Mouse (Mus musculus): Measurements from ENCODE around the gene Fignl2. TPM values are rescaled to one million over a fixed set of nuclear protein-coding genes. Genes with fewer than 3 reads are reported as not detected.

The Fignl2 gene
- total and polyA plus RNA-seq, 2 experiments = 1.8 to 6.4 TPM

DNA sequence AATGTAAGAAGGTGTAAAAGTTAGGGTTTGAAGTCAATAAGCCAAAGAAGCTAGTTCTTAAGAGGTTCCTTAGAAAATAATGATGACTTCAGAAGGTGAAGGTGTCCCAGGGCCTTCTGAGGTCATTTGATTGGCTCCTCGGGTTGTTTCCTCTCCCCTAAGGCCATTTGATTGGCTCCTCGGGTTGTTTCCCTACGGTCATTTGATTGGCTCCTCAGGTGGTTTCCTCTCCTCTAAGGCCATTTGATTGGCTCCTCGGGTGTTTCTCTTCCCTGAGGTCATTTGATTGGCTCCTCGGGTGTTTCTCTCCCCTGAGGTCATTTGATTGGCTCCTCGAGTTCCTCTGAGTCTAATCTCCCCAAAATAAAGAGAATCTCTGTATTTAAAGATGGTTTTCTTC is 67.0 kb downstream of the Fignl2 start:
- no peaks in the 10 kb centered on the region for H3K4me1 ChIP-seq (ENCODE audit: control insufficient read depth, insufficient read depth, low read length)
- H3K27me3 ChIP-seq (ENCODE audit: control insufficient read depth, insufficient read depth, low read length) = no peaks in the 10 kb centered on the region
- no peak overlapping the region for H3K4me3 ChIP-seq (ENCODE audit: insufficient read depth, low read depth, low read length)
- no peaks in the 10 kb centered on the region for H3K79me2 ChIP-seq (ENCODE audit: control insufficient read depth, insufficient read depth, low read length)
- TF ChIP-seq CTCF (IDR thresholded peaks at IDR 0.05; ENCODE audit: low read depth, low read length) (no peak), POLR2A (IDR thresholded peaks at IDR 0.05; ENCODE audit: extremely low read depth, insufficient read depth, low read length) (no peak)
- no peaks in the 10 kb centered on the region for H3K36me3 ChIP-seq (ENCODE audit: control insufficient read depth, insufficient read depth, low read length)
- no peak overlapping the region for H3K9ac ChIP-seq (ENCODE audit: low read depth, low read length)
- H3K27ac ChIP-seq (replicated peaks; ENCODE audit: insufficient read depth, low read depth, low read length) = no peak overlapping the region
- 78% methylated on average over 6 of the region's 6 CpGs for WGBS
- DNase-seq (ENCODE audit: extremely low read depth, low read depth, low spot score) = no peak

- no peak for TF ChIP-seq POLR2A (IDR thresholded peaks at IDR 0.05; ENCODE audit: extremely low read depth, insufficient read depth, low read length)
- TF ChIP-seq CTCF (IDR thresholded peaks at IDR 0.05; ENCODE audit: low read depth, low read length) = no peak
- Histone ChIP-seq H3K79me2 (ENCODE audit: control insufficient read depth, insufficient read depth, low read length) (no peaks in the 10 kb centered on the region), H3K4me3 (ENCODE audit: insufficient read depth, low read depth, low read length) (no peak overlapping the region), H3K4me1 (ENCODE audit: control insufficient read depth, insufficient read depth, low read length) (no peaks in the 10 kb centered on the region), H3K9ac (ENCODE audit: low read depth, low read length) (no peak overlapping the region), H3K27me3 (ENCODE audit: control insufficient read depth, insufficient read depth, low read length) (0 out of 2 replicates have a peak, but pooled peaks cover 2% of the 10 kb centered on the region), H3K27ac (replicated peaks; ENCODE audit: insufficient read depth, low read depth, low read length) (no peak overlapping the region), H3K36me3 (ENCODE audit: control insufficient read depth, insufficient read depth, low read length) (no peaks in the 10 kb centered on the region)
- WGBS = 81% methylated on average over 14 of the region's 14 CpGs
- DNase-seq (ENCODE audit: extremely low read depth, low read depth, low spot score) = no peak
These were observed 69.9 kb downstream of the Fignl2 start for GRCm38 (mm10) chr15:101008386-101009010.

GRCm38 (mm10) chr15:101007236-101007635 is 71.1 kb downstream of the Fignl2 start:
- Histone ChIP-seq H3K36me3 (ENCODE audit: control insufficient read depth, insufficient read depth, low read length) (no peaks in the 10 kb centered on the region), H3K27ac (replicated peaks; ENCODE audit: insufficient read depth, low read depth, low read length) (no peak overlapping the region), H3K9ac (ENCODE audit: low read depth, low read length) (no peak overlapping the region), H3K27me3 (ENCODE audit: control insufficient read depth, insufficient read depth, low read length) (0 out of 2 replicates have a peak, but pooled peaks cover 2% of the 10 kb centered on the region), H3K79me2 (ENCODE audit: control insufficient read depth, insufficient read depth, low read length) (no peaks in the 10 kb centered on the region), H3K4me1 (ENCODE audit: control insufficient read depth, insufficient read depth, low read length) (no peaks in the 10 kb centered on the region), H3K4me3 (ENCODE audit: insufficient read depth, low read depth, low read length) (no peak overlapping the region)
- DNase-seq (ENCODE audit: extremely low read depth, low read depth, low spot score) = no peak
- WGBS = 80% methylated on average over 7 of the region's 7 CpGs
- no peak for TF ChIP-seq POLR2A (IDR thresholded peaks at IDR 0.05; ENCODE audit: extremely low read depth, insufficient read depth, low read length)
- TF ChIP-seq CTCF (IDR thresholded peaks at IDR 0.05; ENCODE audit: low read depth, low read length) = no peak

DNA sequence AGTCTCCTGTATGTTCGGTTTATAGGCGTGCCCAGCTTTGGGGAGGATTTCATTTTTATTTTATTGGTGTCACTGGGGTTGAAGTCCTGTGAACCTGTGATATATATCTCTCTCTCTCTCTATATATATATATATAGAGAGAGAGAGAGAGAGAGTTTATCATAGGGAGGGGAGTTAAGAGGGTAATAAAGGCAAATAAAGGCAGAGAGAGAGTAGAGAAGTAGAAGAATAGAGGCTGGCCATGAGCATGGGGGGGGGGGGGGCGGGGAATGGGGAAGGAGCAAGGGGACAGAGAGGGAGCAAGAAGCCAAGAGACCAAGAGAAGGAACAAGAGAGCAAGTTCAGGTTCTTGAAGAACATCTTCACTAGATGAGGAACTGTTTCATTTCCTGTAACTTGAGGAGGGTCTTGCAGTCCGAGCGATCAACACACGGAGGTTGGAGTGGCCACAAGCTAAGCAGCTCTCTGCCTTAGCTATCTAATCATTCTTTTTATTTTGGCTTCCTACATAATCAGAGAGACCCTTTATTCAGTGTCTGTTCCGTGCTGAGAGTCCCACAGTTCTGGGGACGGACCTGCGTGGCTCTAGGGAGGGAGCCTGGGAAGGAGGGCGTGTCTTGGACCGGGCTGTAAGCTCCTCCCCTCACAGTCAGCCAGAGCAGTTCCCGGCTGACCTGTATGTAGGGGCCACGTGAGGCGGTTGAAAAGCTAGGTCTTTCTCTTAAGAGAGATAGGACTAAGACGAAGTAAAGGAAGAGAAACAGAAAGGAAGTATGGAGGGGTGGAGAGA is 71.9 kb downstream of the Fignl2 start:
- Histone ChIP-seq H3K4me1 (ENCODE audit: control insufficient read depth, insufficient read depth, low read length) (no peaks in the 10 kb centered on the region), H3K27me3 (ENCODE audit: control insufficient read depth, insufficient read depth, low read length) (0 out of 2 replicates have a peak, but pooled peaks cover 2% of the 10 kb centered on the region), H3K9ac (ENCODE audit: low read depth, low read length) (no peak overlapping the region), H3K79me2 (ENCODE audit: control insufficient read depth, insufficient read depth, low read length) (no peaks in the 10 kb centered on the region), H3K27ac (replicated peaks; ENCODE audit: insufficient read depth, low read depth, low read length) (no peak overlapping the region), H3K4me3 (ENCODE audit: insufficient read depth, low read depth, low read length) (peak overlapping the region; percentile 19), H3K36me3 (ENCODE audit: control insufficient read depth, insufficient read depth, low read length) (no peaks in the 10 kb centered on the region)
- no peak for TF ChIP-seq POLR2A (IDR thresholded peaks at IDR 0.05; ENCODE audit: extremely low read depth, insufficient read depth, low read length)
- TF ChIP-seq CTCF (IDR thresholded peaks at IDR 0.05; ENCODE audit: low read depth, low read length) = no peak
- peak; percentile 53 for DNase-seq (ENCODE audit: extremely low read depth, low read depth, low spot score)
- 13% methylated on average over 14 of the region's 15 CpGs for WGBS

- no peak overlapping the region for H3K9ac ChIP-seq (ENCODE audit: low read depth, low read length)
- no peak for DNase-seq (ENCODE audit: extremely low read depth, low read depth, low spot score)
- H3K27me3 ChIP-seq (ENCODE audit: control insufficient read depth, insufficient read depth, low read length) = 0 out of 2 replicates have a peak, but pooled peaks cover 2% of the 10 kb centered on the region
- H3K4me1 ChIP-seq (ENCODE audit: control insufficient read depth, insufficient read depth, low read length) = no peaks in the 10 kb centered on the region
- 76% methylated on average over 8 of the region's 8 CpGs for WGBS
- no peak overlapping the region for H3K27ac ChIP-seq (replicated peaks; ENCODE audit: insufficient read depth, low read depth, low read length)
- H3K4me3 ChIP-seq (ENCODE audit: insufficient read depth, low read depth, low read length) = no peak overlapping the region
- H3K79me2 ChIP-seq (ENCODE audit: control insufficient read depth, insufficient read depth, low read length) = no peaks in the 10 kb centered on the region
- H3K36me3 ChIP-seq (ENCODE audit: control insufficient read depth, insufficient read depth, low read length) = no peaks in the 10 kb centered on the region
- no peak for TF ChIP-seq POLR2A (IDR thresholded peaks at IDR 0.05; ENCODE audit: extremely low read depth, insufficient read depth, low read length)
- no peak for TF ChIP-seq CTCF (IDR thresholded peaks at IDR 0.05; ENCODE audit: low read depth, low read length)
These were observed 72.7 kb downstream of the Fignl2 start for GRCm38 (mm10) chr15:101005717-101006116.

All from liver, adult 2 months (tissue).